Mouse (Mus musculus) kidney, adult 2 months (tissue): ENCODE measurements around the gene Cdh18.

Experiments used
- CTCF ChIP-seq: fragments of 200-500 bp; conservative IDR thresholded peaks from 2 replicates; pipeline ENCODE4 v1.5.1; 2011; ENCODE audit warnings: low read depth, mild to moderate bottlenecking, control low read depth, low read length, moderate library complexity, mixed read lengths; ENCODE audit not compliant: insufficient read depth, insufficient read length
- POLR2A ChIP-seq: fragments of 200-500 bp; IDR thresholded peaks from one replicate; pipeline ENCODE4 v1.6.1; 2011; ENCODE audit warnings: low read depth, low read length, control low read depth

DNA sequence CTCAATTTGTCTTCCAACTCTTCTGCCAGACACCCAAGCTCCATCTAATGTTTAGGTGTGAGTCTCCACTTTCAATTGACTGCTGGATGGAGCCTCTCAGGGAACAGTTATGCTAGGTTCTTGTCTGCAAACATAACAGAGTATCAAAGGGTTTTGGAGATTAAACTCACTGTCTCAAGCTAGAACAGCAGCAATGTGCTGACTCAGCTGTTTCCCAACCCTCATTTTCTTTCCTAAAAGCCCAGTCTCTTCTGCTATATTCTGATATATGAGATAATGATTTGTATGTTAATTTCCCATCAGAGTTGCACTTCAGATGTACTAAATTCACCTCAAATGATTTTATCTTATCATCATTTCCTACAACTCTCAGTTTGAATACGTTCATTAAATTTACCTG is 398.4 kb downstream of the Cdh18 start:
- TF ChIP-seq POLR2A (no peak), CTCF (no peak)
